Mouse (Mus musculus) layer of hippocampus, adult 9-11 months (tissue): ENCODE measurements around the gene Elfn1.

Experiments used
- DNase-seq: peaks from one replicate; pipeline ENCODE4 v3.0.0; 2022

Elfn1 gene

GRCm38 (mm10) chr5:139907714-139908242 lies at the start of gene Elfn1:
Gene Elfn1 (plus strand): TSS chr5:139907943.
- DNase-seq = no peak

GRCm38 (mm10) chr5:139860328-139861104 lies 47.2 kb upstream of the Elfn1 start:
- no peak for DNase-seq

DNA sequence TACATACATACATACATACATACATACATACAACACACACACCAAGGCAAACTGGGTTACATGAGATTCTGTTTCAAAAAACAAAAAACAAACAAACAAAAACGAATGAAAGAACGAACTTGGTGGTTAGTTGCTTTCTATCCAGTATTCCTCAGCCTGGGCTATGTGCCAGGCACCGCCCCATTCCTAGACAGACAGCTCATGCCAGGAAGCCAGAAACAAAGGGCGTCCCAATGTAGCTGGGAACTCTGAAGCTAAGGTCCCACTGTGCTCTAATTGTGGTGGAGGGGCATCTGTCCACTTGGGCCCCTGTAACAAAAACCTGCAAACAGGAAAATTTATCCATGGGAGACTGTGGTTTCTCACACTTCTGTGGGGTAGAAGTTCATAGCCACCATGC lies 45.0 kb upstream of the Elfn1 start:
- no peak for DNase-seq

DNA sequence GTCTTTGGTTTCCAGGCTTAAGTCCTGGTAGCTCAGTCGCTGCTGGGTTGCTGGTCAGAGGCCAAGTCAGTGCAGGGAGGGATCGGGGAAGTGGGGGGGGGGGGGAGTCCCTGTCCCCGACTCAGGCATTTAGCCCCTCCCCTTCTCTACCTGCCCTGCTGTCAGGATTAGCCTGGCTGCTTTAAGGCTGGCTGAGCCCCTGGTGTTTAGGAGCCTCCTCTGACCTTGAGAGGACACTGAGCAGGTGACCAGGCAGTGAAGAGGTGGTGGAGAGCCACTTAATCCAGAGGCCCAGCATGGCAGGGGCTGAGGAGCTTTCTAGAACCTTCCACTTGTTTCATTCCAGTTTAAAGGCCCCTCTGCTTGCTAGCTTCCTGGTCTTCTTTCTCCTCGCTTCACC lies 36.9 kb upstream of the Elfn1 start:
- DNase-seq = no peak

DNA sequence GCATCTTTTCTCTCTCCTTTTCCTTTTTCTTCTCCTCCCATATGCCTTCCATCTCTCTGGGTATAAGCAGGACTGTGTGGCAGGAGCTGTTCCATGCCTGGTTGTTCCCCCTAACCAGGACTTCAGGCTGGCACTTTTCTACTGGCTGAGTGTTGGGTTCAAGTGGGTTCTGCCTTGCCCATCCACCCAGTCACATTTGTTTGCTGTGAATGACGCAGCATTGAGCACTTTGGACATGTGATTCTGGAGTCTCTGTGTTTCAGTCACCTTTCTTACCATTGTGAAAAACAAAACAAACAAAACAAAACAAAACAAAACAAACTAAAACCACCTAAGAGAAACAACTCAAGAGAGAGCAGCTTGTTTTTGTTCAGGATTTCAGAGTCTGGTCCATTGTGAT lies 36.2 kb upstream of the Elfn1 start:
- no peak for DNase-seq

DNA sequence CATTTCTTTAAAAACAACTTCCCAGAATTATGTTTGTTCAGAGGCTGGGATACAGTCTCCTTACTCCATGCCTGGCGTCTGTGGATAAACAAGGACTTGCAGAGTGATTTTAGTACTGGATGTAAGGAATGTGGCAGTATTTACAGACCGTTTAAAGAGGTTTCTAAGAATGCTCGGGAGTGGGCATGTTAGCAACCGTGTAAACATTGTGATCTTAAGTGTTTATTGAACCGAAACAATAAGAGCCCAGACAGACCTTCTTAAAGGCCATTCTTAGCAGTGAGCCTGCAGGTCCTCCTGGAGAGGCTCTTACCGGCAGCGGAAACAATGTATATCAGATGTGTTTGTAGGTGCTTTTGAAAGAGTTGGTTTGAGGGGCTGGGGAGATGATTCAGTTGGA lies 30.2 kb upstream of the Elfn1 start:
- DNase-seq = no peak

GRCm38 (mm10) chr5:139879694-139880093 lies 28.0 kb upstream of the Elfn1 start:
- no peak for DNase-seq

DNA sequence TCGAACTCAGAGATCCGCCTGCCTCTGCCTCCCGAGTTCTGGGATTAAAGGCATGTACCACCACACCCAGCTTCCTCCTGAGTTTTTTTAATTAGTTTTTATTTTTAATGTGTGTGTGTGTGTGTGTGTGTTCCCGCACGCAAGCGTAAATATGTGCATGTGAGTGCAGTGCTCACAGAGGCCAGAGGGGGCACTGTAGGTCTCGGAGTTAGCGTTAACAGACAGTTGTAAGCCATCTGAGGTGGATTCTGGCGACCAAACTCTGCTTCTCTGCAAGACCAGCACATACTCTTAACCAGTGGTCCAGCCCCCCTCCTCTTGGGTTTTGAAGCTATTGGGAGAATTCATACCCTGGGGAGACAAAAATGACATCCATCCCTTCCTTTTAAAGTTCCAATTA lies 26.6 kb upstream of the Elfn1 start:
- DNase-seq = no peak

DNA sequence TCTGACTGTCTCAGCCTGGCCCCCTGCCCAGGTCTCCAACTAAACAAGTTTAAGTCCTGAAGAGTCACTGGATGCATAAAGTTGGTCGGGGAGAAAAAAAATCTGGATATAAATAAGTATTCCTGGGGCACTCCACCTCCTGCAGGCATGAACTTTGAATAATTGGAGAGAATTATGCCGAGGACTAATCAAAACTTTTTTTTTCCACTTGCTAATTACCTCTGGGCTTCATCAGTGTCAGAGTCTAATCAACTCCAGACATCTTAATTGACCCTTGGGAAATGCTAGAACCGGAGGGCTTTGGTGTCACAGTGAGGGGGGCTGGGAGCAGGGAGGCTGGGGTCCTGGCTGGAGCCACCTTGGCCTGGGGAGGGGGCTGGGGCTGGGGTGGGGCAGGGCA lies 19.1 kb upstream of the Elfn1 start:
- DNase-seq = no peak

- no peak for DNase-seq
Observed at GRCm38 (mm10) chr5:139889370-139889769, 18.4 kb upstream of the Elfn1 start.

GRCm38 (mm10) chr5:139892326-139892994 lies 15.3 kb upstream of the Elfn1 start:
- no peak for DNase-seq

- DNase-seq = no peak
Observed at GRCm38 (mm10) chr5:139892995-139893345, 14.8 kb upstream of the Elfn1 start.

- DNase-seq = no peak
Observed at GRCm38 (mm10) chr5:139894025-139894508, 13.7 kb upstream of the Elfn1 start.

GRCm38 (mm10) chr5:139899044-139899443 lies 8.7 kb upstream of the Elfn1 start:
- DNase-seq = no peak

DNA sequence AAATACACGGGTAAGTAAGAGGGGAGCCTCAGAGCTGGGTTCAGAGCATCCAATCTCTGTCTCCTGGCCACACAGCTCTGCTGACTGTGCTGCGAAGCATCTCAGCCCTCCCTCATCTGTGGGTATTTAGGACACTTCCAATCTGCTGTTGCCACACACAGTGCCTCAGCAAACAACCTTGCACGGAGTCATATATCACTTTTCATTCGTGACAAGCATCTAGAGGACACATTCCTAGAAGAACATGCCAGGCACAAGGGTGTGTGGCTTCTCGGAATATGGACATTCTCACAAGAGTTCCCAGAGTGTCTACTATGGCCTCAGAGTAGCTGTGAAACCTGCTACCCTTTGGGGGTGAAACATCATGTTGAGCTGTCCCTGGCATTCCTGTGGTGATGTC lies 2.6 kb upstream of the Elfn1 start:
- DNase-seq = no peak

- DNase-seq = no peak
Observed at GRCm38 (mm10) chr5:139906507-139906906, 1.2 kb upstream of the Elfn1 start.

DNA sequence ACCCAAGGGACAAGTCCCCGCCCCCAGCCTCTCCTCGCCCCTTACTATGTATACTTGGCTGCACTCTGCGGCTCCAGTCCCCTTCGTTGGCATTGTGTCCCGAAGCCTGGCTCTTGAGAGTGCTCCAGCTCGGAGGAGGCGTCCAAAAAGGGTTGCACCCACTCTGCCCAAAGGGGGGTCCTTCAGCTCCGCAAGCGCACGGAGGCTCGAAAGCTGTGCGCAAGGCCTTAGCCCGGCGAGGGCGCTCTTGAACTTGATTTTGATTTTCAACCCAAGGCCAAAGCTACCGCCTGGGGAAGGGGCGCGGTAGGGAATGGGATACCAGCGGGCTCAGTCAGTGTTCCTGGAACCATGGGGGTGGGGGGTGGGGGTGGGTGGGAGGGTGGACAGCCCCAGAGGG lies 502 bp upstream of the Elfn1 start:
- no peak for DNase-seq

- no peak for DNase-seq
Observed at GRCm38 (mm10) chr5:139908243-139908810, 584 bp downstream of the Elfn1 start.

DNA sequence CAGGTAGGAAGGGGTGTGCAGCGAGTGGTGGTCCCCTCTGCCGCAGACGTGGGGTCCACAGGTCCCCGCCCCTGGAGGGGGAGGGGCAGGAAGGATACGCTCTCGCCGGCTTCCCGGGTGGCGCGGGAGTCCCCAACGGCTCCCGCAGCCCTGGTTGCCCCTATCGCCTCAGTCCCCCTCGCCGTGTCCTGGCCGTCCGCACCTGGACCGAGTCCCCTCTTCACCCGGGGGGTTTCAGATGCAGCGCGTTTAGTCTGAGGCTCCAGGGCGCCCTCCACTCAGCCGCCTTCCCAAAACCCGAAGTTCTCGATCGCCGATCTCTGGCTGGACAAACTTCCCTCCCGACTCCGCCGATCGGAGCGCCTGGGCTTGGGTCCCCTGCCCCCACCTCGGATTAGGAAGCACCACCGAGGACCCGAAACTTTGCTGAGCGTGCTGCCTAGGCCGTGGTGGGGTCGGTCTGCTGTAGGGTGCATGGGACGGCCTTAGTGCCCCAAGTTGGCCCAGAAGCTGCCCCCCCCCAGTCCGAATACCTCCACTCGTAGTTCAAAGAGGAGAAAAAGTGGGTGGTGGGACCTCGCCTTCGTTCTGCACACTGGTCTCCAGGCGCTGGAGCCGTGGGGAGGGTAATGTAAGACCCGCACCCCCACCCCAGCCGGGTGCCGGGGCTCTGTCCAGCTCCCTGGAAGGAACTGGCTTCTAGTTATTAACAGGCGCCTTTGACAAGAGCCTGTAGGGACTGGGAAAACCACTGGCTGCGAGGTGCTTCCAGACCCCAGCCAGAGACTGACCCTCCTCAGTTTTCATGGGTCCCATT lies 1.3 kb downstream of the Elfn1 start:
- no peak for DNase-seq

DNA sequence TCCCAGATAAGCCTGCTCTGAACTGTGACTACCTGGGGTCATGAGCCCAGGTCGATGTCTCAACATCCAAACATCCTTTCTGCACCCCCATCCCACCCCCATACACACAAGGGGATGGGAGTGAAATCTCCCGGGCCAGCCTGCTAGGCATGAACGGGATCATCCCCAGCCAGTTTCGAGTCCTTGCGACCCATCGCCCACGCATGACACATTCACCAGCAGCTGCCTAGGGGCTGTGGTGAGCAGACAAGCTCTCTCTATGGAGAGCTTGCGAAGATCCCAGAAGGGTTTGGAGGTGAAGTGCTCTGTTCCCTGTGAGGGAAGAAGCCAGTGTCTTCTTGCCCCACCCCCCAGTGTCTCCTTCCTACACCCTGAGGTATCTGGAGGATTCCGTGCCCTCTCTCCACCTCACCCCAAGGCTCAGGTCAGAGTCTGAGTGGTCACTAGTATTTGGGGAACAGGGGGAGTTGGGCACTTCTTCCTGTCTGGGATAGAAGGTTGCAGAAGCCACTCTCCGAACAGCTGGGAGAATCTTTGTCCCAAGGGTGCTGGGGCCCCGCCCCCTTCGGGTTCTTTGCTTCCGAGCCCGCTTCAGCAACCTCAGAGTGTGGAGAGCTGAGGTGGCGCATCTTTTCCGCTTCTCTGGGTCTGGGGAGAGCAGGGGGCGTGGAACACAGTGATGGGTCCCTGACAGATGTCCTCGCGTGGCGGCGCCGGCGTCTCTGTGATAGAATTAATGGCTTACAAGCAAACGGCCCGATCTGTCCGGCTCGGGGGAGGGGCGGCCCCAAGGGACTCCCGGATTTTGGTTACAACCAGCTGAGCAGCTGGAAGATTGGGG lies 2.2 kb downstream of the Elfn1 start:
- DNase-seq = no peak

- DNase-seq = no peak
Observed at GRCm38 (mm10) chr5:139910755-139911300, 3.1 kb downstream of the Elfn1 start.

- no peak for DNase-seq
Observed at GRCm38 (mm10) chr5:139911506-139911905, 3.8 kb downstream of the Elfn1 start.
